Mouse (Mus musculus) midbrain, embryonic 11.5 days (tissue): ENCODE measurements around the gene Unc5c. TPM values are rescaled to one million over a fixed set of nuclear protein-coding genes. Genes with fewer than 3 reads are reported as not detected.
A peak's percentile ranks its signal among the peaks of the same experiment; 100 is the strongest.

Experiments used
- ATAC-seq: fragments of 200-750 bp; cut with Nextera tagmentation; 2 replicates; pipeline ENCODE4 v1.8.0; 2017; ENCODE audit warnings: moderate TSS enrichment, moderate library complexity; ENCODE audit not compliant: low FRiP score
- DNase-seq: peaks from one replicate; pipeline ENCODE4 v3.0.0; 2015; ENCODE audit warnings: low spot score; ENCODE audit errors: missing footprints
- H3K27ac ChIP-seq: fragments of 300-500 bp; sonication (generic); 2 replicates; pipeline ENCODE4 v1.5.1; 2014; ENCODE audit warnings: low read depth, low read length
- H3K27me3 ChIP-seq: fragments of 300-500 bp; sonication (generic); 2 replicates; pipeline ENCODE4 v1.6.1; 2014; ENCODE audit warnings: mild to moderate bottlenecking, low read length, moderate library complexity, mixed read lengths; ENCODE audit not compliant: control insufficient read depth, insufficient read depth
- H3K36me3 ChIP-seq: fragments of 300-500 bp; sonication (generic); 2 replicates; pipeline ENCODE4 v1.6.1; 2014; ENCODE audit warnings: mild to moderate bottlenecking, low read length, moderate library complexity, mixed read lengths; ENCODE audit not compliant: control insufficient read depth, insufficient read depth
- H3K4me1 ChIP-seq: fragments of 300-500 bp; sonication (generic); 2 replicates; pipeline ENCODE4 v1.6.1; 2014; ENCODE audit warnings: low read length; ENCODE audit not compliant: control insufficient read depth, insufficient read depth
- H3K4me2 ChIP-seq: fragments of 300-500 bp; sonication (generic); 2 replicates; pipeline ENCODE4 v1.6.1; 2014; ENCODE audit warnings: mild to moderate bottlenecking, moderate library complexity
- H3K4me3 ChIP-seq: fragments of 300-500 bp; sonication (generic); 2 replicates; pipeline ENCODE4 v1.5.1; 2014; ENCODE audit warnings: low read depth, low read length
- H3K9ac ChIP-seq: fragments of 300-500 bp; sonication (generic); 2 replicates; pipeline ENCODE4 v1.6.1; 2014; ENCODE audit warnings: low read length
- H3K9me3 ChIP-seq: fragments of 300-500 bp; sonication (generic); 2 replicates; pipeline ENCODE4 v1.6.1; 2016; ENCODE audit warnings: low read length; ENCODE audit not compliant: control insufficient read depth
- WGBS: fragments of 180-500 bp; shearing (Covaris S2); extraction: QIAGEN DNeasy Blood & Tissue Kit; methylation state at CpG from one replicate; pipeline ENCODE4 v1.1.7; 2014; 5-methylcytosine and 5-hydroxymethylcytosine counted together
- polyA plus RNA-seq: library from polyadenylated mRNA; unstranded; fragments of >200 nt; fragmentation: Nextera tagmentation; extraction: Ambion mirVana; gene quantifications from 2 replicates; pipeline ENCODE4 v1.2.1, GENCODE M21; 2014

Gene Unc5c
- polyA plus RNA-seq, 1 experiment from 2014 or later: 8.2 TPM

DNA sequence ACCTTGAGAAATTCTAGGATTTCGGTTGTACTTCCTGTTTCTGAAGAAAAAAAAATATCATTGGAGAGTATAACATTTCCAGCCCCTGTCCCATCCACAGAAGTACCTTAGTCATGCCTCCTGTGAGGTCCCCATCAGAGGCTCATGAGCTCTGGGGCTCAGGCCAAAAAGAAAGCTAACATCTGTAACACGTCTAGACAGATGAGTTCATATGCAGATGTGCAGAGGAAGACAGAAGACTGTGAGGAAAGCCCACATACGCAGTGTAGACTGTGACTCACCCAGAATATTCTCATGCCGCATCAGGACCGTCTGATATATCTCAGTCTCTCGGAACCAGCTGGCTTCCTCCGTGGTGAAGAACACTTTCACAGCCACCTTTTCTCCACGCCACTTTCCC, 392.1 kb downstream of the Unc5c start:
- Histone ChIP-seq H3K36me3 (no peaks in the 10 kb centered on the region), H3K4me3 (no peak overlapping the region), H3K4me2 (no peak overlapping the region), H3K27ac (no peak overlapping the region), H3K4me1 (no peaks in the 10 kb centered on the region), H3K9me3 (no peaks in the 10 kb centered on the region), H3K27me3 (no peaks in the 10 kb centered on the region), H3K9ac (no peak overlapping the region)
- no peak for ATAC-seq
- 95% methylated on average over 8 of the region's 8 CpGs for WGBS
- no peak for DNase-seq

DNA sequence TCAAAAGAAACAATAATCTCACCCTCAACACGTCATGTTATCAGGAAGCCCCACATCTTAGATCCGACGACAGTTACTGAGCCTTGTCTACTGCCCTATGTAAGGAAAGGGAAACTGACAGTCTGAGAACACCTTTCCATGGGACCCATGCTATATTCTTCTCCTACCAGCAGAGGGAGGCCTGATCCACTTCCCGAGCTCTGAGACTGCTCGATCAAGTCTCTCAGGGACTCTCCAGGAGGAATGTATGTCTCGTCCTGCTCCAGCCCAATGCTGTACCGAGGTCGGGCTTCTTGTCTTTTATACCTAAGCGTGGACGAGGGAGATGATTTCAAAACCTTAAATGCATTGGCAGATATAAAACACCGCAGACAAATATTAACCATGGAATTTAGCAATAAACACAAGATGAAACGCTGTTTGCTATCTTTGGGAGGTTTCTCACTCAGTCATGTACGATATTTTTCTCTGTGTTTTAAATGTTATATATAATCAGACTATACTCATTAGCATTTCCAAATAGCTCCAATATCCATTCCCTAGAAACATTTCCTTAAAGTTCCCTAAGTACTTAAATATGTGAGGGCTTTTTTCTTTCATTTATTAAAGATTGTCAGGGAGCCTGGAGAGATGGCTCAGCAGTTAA, 397.9 kb downstream of the Unc5c start:
- Histone ChIP-seq H3K9ac (no peak overlapping the region), H3K9me3 (no peaks in the 10 kb centered on the region), H3K4me1 (no peaks in the 10 kb centered on the region), H3K36me3 (no peaks in the 10 kb centered on the region), H3K27me3 (no peaks in the 10 kb centered on the region), H3K27ac (no peak overlapping the region), H3K4me3 (no peak overlapping the region), H3K4me2 (no peak overlapping the region)
- WGBS: 26% methylated on average over 13 of the region's 13 CpGs
- DNase-seq (peak; percentile 92), ATAC-seq (peak; percentile 95)

DNA sequence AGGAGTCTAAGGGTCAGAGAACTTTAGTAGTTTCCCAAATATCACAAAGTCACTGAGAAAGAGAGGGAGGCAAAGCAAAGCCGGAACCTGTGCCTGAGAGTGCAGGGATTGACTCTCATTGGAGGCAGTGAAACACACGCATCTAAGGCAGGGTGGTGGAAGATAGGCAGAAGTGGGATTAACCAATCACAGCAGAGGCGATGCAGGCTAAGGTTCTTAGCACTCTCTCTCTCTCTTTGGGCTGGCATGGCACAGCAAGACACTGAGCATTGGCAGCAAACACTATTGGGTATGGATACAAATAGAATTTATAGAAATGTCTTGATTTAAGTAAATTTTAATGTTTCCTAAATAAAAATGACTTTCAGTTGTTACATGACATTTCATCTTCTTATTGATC, 406.8 kb downstream of the Unc5c start:
- 67% methylated on average over 3 of the region's 3 CpGs for WGBS
- H3K4me3 ChIP-seq: no peak overlapping the region
- no peaks in the 10 kb centered on the region for H3K9me3 ChIP-seq
- peaks cover 2% of the 10 kb centered on the region; the same call in 1 of the 2 replicates for H3K4me1 ChIP-seq
- DNase-seq (no peak), ATAC-seq (no peak)
- no peak overlapping the region for H3K27ac ChIP-seq
- H3K36me3 ChIP-seq: no peaks in the 10 kb centered on the region
- H3K9ac ChIP-seq: no peak overlapping the region
- no peak overlapping the region for H3K4me2 ChIP-seq
- no peaks in the 10 kb centered on the region for H3K27me3 ChIP-seq

DNA sequence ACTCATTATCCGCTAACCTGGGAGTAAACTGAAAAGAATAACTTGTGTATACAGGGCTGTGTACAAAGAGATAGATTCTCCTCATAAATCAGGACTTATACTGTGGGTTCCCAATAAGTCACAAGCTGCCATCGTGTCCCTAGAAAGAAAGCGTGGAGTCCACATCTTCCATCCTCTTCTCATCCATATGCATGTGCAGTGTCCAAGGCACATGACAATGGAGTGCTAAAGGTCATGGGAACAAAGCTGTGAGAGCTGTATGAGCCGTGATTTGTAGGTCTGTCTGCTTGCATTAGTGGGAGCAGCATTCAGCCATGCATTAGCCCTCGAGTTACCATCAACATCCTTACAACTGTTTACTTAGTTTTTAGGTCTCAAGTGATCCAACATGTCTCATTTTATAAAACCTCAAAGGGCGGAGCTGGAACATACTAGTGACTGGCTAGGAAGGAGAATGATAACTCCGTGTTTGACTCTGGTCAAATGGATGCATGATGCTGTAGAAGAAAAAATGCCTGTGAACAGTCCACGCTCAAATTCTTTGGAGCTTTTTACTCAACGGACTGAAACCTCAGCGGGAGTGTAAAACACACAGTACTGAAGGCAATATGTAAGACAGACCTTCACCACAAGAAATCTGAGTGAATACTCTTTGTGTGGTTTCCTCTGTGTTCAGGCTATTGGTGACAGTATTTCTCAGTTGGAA, 407.5 kb downstream of the Unc5c start:
- 52% methylated on average over 10 of the region's 10 CpGs for WGBS
- Histone ChIP-seq H3K9ac (no peak overlapping the region), H3K4me2 (no peak overlapping the region), H3K27ac (no peak overlapping the region; the same call in 1 of the 2 replicates), H3K9me3 (no peaks in the 10 kb centered on the region), H3K27me3 (no peaks in the 10 kb centered on the region), H3K36me3 (no peaks in the 10 kb centered on the region), H3K4me3 (no peak overlapping the region), H3K4me1 (peaks cover 2% of the 10 kb centered on the region; the same call in 1 of the 2 replicates)
- ATAC-seq: peak; percentile 92
- DNase-seq: peak; percentile 87

DNA sequence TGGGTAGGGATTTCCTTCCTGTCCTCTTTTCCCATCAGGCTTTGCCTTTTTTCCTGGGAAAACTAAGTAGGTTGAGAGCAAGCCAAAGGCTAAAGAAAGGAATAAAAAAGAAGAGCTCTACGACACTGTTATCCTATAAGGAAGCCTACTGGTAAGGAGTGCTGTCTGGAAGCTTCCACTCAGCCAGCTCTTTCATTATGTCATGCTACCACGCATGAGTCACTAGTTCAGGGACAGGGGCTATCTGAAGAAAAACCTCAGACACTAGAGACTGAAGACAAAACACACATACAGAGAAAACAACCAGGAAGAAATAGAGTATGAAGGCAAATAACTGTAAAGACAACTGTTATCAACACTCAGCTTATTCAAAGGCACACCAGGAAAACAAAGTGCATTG, 417.5 kb downstream of the Unc5c start:
- Histone ChIP-seq H3K36me3 (no peaks in the 10 kb centered on the region), H3K9me3 (no peaks in the 10 kb centered on the region), H3K27ac (no peak overlapping the region), H3K4me1 (no peaks in the 10 kb centered on the region), H3K9ac (no peak overlapping the region), H3K27me3 (no peaks in the 10 kb centered on the region), H3K4me2 (no peak overlapping the region), H3K4me3 (no peak overlapping the region)
- WGBS: 82% methylated on average over 2 of the region's 2 CpGs
- no peak for DNase-seq
- no peak for ATAC-seq

DNA sequence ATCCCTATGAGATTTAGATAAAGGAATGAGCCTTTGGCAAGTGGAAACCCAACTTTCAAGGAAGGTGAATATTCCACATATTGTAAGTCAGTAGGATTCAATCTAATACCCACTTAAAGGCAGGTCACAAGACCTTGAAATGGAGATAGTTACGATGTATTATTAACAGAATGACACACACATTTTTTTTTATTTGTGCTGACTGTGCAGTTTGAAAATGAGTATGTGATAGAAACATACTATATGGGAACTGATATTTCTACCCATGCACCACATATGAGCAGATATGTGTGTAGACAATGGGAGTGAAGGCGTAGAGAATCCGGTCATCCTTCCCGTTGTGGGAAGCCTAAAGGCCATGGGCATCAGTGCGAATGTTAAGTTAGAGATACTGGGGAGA, 419.2 kb downstream of the Unc5c start:
- H3K27me3 ChIP-seq: no peaks in the 10 kb centered on the region
- ATAC-seq (no peak), DNase-seq (no peak)
- no peak overlapping the region for H3K9ac ChIP-seq
- H3K9me3 ChIP-seq: no peaks in the 10 kb centered on the region
- 94% methylated on average over 5 of the region's 5 CpGs for WGBS
- H3K36me3 ChIP-seq: no peaks in the 10 kb centered on the region
- no peak overlapping the region for H3K4me2 ChIP-seq
- H3K4me3 ChIP-seq: no peak overlapping the region
- no peaks in the 10 kb centered on the region for H3K4me1 ChIP-seq
- H3K27ac ChIP-seq: no peak overlapping the region
